Mouse (Mus musculus) erythroblast, embryonic 14.5 days (primary cell): Measurements from ENCODE around the gene Wipi1. TPM values are rescaled to one million over a fixed set of nuclear protein-coding genes. Genes with fewer than 3 reads are reported as not detected.
"Not testable (repeated sequence)": the region's sequence is repeated elsewhere in the genome, so short reads cannot be mapped to it uniquely, and the experiment has no call there.

Experiments
- H3K27me3 ChIP-seq: 2 replicates; pipeline ENCODE4 v1.6.1; 2012; ENCODE audit warnings: inconsistent platforms; ENCODE audit not compliant: control insufficient read depth
- H3K36me3 ChIP-seq: 2 replicates; pipeline ENCODE4 v1.6.1; 2012; ENCODE audit warnings: mild to moderate bottlenecking, inconsistent platforms; ENCODE audit not compliant: control insufficient read depth
- H3K4me1 ChIP-seq: 2 replicates; pipeline ENCODE4 v1.6.1; 2012; ENCODE audit warnings: inconsistent platforms; ENCODE audit not compliant: control insufficient read depth
- H3K4me3 ChIP-seq: replicated peaks from 2 replicates; pipeline ENCODE3; 2012; ENCODE audit warnings: moderate library complexity, mild to moderate bottlenecking, inconsistent platforms
- H3K9me3 ChIP-seq: 2 replicates; pipeline ENCODE4 v1.6.1; 2012; ENCODE audit warnings: low read length, inconsistent platforms, mixed read lengths; ENCODE audit not compliant: control insufficient read depth
- GATA1 ChIP-seq: IDR thresholded peaks from 2 replicates; pipeline ENCODE4 v1.6.1; 2012; ENCODE audit warnings: low read length, inconsistent platforms, mixed read lengths
- TAL1 ChIP-seq: IDR thresholded peaks from 3 replicates; pipeline ENCODE4 v1.6.1; 2012; ENCODE audit warnings: low read length, inconsistent platforms, mixed read lengths
- polyA plus RNA-seq: library from polyadenylated mRNA; stranded (reverse); fragments of >175 nt; gene quantifications from 2 replicates; pipeline ENCODE4 v1.2.3, GENCODE M21; 2012

Gene Wipi1
- polyA plus RNA-seq, result 11.4 and 12.1 TPM in 2 replicates

DNA sequence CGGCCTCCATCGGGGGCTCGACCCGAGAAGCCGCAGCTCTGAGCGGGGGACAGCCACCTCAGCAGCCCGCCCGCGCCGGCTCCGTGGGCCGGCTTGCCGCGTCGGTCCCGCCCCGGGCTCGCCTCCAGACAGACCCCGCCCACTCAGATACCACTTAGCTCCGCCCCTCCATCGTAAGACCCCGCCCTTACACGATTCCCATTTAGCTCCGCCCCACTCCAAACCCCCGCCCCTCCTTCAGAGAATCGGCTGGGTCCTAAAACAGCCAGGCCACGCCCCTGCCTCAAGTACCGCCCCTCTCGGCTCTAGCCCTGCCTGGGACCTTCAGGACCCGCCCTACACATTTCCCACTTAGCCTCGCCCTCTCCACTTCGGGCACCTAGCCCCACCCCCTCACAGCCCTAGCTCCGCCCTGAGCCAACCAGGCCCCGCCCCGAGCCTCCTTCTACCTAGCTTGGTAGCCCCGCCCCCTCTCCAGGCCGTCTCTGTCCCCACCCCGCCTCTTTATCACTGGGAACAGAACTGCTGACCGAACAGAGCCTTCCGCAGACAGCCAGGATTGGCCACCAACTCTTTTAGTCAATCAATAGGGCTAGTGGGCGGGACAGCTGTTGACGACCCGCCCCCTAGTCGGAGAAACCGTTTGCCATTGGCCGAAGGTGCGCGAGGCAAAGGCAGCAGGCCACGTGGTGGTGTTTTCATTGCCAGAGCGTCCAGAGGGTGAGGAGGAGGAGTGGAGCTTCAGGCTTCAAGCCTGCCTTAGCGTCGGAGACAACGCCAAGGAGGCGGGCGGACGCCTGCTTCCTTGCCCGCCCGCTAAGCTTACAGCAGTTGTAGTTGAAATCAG lies at the start of gene Wipi1:
Gene Wipi1, minus strand, starts transcription at position 665 of the 847 bp plus-strand sequence.
- Histone ChIP-seq H3K36me3 (peaks cover 20% of the 10 kb centered on the region), H3K4me1 (peaks cover 81% of the 10 kb centered on the region)
- peak; percentile 34; the same call in 1 of the 3 replicates for TF ChIP-seq TAL1
- TF ChIP-seq GATA1, result 0 out of 2 replicates have a peak, but pooled peaks have one; percentile 12

DNA sequence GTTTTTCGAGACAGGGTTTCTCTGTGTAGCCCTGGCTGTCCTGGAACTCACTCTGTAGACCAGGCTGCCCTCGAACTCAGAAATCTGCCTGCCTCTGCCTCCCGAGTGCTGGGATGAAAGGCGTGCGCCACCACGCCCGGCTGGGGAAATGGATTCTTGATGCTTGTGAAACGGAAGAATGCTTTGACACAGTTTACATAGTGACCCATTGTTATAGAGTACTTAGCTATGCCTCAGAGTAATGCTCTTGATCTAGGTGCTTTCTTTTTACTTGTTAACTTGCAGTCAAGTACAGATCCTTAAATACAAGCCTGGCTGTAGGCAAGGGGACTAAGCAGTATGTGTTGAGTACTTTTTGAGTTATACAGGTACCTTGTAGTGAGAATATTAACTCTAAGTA lies 48.8 kb upstream of the Wipi1 start:
- not testable (repeated sequence) for H3K4me3 ChIP-seq, H3K27me3 ChIP-seq, H3K9me3 ChIP-seq
- Histone ChIP-seq H3K36me3 (peaks cover 96% of the 10 kb centered on the region), H3K4me1 (peaks cover 17% of the 10 kb centered on the region)

More for the DNA sequence above, at the start of gene Wipi1:
- no peaks in the 10 kb centered on the region for H3K9me3 ChIP-seq
- peak within 1 kb of the TSS; percentile 99 for H3K4me3 ChIP-seq
- no peaks in the 10 kb centered on the region for H3K27me3 ChIP-seq

DNA sequence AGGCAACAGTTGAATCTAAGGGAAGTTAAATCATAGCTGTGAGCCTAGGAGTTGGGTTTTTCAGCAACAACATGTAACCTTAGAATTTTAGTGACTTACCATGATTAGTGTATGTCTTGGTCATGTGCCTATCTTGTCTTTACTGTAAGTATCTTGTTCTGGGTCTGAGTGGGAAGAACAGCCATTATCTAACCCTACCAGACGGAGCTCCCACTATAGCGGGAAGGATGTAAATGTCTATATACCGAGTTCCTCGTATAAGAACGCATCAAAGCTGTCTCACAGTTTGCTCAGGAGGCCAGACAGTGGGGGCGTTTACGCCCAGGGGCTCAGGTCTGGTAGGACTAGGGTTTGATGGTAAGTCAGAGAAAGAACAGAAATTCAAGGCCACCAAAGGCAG lies 44.5 kb upstream of the Wipi1 start:
- H3K36me3 ChIP-seq, result peaks cover 78% of the 10 kb centered on the region
- TF ChIP-seq TAL1, result 0 out of 3 replicates have a peak, but pooled peaks have one; percentile 21
- TF ChIP-seq GATA1, result no peak
- no peaks in the 10 kb centered on the region for H3K9me3 ChIP-seq
- no peaks in the 10 kb centered on the region for H3K27me3 ChIP-seq
- peaks cover 52% of the 10 kb centered on the region for H3K4me1 ChIP-seq
- H3K4me3 ChIP-seq, result no peak overlapping the region

DNA sequence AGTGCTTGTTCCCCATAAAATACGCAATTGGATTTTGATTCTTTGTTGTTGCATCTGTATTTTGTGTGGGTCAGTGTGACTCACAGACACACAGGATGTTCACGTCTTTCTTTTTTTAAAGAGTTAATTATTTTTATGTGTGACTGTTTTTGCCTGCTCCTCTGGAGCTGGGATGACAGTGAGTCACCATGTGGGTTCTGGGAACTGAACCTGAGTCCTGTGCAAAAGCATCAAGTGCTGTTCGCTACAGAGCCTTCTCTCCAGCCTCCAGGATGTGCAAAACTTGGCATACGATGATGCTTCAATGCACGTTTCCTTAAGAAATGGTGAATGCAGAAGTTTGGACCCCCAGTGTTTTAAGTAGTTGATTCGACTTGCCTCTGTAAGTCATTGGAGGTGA lies 42.8 kb upstream of the Wipi1 start:
- no peak overlapping the region for H3K4me3 ChIP-seq
- H3K36me3 ChIP-seq, result peaks cover 62% of the 10 kb centered on the region
- TF ChIP-seq GATA1 (no peak), TAL1 (no peak)
- no peaks in the 10 kb centered on the region for H3K9me3 ChIP-seq
- H3K4me1 ChIP-seq, result peaks cover 63% of the 10 kb centered on the region
- H3K27me3 ChIP-seq, result peaks cover 9% of the 10 kb centered on the region

DNA sequence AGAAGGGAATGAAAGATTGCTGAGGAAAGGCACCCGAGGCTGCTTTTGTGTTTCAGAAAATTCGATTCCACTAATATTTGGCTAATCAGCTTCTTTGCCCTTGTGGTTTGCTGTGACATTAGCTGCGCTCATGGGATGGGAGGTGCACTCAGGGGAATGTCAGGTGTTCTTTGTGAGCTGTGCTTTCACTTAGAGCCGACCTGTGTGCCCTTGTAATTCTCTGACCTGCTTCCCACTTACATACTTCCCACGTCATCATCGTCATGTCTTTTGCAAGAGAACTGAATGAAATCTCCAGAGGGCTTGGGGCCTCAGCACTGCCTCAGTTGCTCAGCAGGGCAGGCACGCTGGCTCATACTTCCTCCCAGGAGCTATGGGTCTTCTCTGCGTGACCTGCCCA lies 41.4 kb upstream of the Wipi1 start:
- H3K4me3 ChIP-seq, result peak overlapping the region; percentile 18
- TF ChIP-seq GATA1 (no peak), TAL1 (no peak)
- H3K4me1 ChIP-seq, result peaks cover 67% of the 10 kb centered on the region
- peaks cover 51% of the 10 kb centered on the region for H3K36me3 ChIP-seq
- peaks cover 23% of the 10 kb centered on the region for H3K27me3 ChIP-seq
- no peaks in the 10 kb centered on the region for H3K9me3 ChIP-seq

DNA sequence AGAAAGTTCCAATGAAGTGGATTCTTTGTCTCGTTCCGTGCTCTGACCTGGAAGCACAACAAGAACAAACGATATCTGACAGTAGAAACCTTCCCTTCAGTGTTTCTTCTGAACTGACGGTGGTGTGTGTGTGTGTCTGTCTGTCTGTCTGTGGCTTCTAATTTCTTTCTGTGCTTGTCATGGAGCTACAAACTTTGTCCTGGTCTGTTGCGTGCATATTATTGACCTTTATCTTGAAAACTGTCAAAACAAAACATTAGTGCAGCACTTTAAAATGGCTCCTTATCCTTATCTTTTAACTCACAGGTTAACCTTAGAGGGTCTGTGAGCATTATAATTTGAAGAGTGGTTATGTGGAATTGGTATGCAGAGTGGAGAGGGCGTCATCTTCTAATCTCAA lies 40.7 kb upstream of the Wipi1 start:
- Histone ChIP-seq H3K4me3 (peak overlapping the region; percentile 99), H3K9me3 (no peaks in the 10 kb centered on the region), H3K27me3 (peaks cover 26% of the 10 kb centered on the region), H3K36me3 (peaks cover 45% of the 10 kb centered on the region), H3K4me1 (peaks cover 67% of the 10 kb centered on the region)
- TF ChIP-seq GATA1, result no peak
- TF ChIP-seq TAL1, result no peak

DNA sequence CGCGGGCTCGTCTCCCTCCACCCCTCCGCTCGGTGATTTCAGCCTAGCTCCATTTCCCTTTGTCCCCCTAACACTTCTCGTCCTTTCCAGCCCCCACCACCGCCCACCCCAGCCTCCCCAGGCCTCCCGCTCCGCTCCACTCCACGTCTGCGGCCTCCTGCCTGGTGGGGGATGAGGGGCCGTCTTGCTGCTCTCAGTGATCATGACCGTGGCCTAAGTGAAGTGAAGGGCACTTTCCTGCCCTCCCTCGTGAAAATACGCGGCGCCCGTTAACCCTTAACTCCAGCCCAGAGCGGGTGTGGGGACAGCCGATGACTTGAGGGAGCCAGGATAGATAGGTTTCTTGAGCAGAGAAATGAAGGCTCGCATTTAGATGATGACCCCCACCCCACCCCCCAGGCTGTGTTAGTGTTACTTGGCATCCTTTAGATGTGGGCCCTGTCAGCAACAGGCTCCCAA lies 39.8 kb upstream of the Wipi1 start:
- peaks cover 36% of the 10 kb centered on the region for H3K36me3 ChIP-seq
- peak overlapping the region; percentile 99 for H3K4me3 ChIP-seq
- H3K9me3 ChIP-seq, result no peaks in the 10 kb centered on the region
- H3K27me3 ChIP-seq, result peaks cover 34% of the 10 kb centered on the region
- TF ChIP-seq GATA1, result no peak
- no peak for TF ChIP-seq TAL1
- H3K4me1 ChIP-seq, result peaks cover 60% of the 10 kb centered on the region

DNA sequence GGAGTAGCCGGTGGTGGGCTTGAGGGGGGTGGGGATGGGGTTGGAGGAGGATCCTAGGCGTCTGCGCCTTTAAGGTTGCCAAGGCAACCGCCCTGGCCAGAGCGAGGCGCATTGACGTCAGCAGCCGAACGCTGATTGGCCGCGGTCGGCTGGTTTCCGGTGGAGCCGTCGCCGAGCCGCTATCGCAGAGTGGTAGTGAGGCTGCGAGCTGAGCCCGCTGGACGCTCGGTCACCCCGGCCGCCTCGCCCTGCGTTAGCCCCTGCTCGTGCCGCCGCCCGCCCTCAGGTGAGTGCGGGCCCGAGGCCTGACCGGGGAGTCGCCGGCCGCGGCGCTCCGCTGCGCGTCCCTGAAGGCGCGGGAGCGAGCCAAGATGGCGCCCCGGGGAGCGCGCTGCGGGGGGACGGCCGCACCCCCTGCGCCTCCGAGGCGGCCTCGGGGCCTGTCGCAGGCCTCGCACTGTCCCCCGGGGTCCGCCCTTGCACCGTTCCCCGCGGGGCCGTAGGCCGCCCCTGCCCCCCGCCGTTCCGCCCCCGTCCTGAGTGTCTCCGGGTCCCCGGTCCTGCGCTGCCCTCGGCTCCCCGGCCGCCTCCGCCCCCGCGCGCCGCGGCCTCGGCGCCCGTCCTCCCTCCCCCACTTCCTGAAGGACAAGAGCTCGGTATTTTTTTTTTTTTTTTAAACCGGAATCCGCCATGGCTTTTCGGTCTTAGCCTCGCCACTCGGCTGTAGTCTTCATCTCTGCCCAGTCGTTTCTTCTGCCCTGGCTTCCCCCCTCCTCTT lies 39.2 kb upstream of the Wipi1 start:
- Histone ChIP-seq H3K4me3 (peak overlapping the region; percentile 99), H3K27me3 (peaks cover 36% of the 10 kb centered on the region), H3K4me1 (peaks cover 54% of the 10 kb centered on the region), H3K36me3 (peaks cover 30% of the 10 kb centered on the region), H3K9me3 (no peaks in the 10 kb centered on the region)
- TF ChIP-seq TAL1 (no peak), GATA1 (no peak)

DNA sequence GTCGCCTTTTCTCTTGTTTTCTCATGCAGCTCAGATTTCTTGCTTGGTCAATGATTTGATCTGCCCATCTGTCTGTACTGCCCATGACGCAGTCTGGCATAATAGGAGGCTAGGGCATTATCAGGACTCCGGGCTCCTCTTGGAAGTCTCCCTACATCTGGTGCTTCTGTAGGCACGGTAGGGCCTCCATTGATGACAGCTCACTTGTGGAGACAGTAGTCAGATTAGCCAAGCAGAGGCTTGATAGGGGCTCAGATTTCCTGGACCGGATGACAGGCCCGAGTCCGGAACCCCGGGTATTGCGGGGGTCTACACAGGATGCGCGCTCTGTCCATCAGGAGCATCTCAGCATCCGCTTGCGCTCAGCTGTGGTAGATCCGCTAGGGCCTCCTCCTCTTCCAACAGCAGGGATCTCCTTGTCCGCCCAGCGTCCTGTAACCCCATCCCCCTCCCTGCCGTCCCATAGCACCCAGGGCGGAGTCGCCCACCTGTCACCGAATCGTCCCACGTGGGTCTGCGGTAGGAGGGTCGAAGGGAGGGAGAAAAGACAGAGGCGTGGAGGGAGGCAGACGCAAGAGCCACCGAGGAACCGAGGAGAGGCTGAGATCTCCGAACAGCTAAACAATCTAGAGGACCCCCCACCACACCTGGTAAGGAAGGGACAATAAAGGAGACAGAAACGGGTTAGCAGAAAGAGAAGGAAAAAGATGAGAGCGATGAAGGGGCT lies 38.4 kb upstream of the Wipi1 start:
- no peaks in the 10 kb centered on the region for H3K9me3 ChIP-seq
- peaks cover 46% of the 10 kb centered on the region for H3K4me1 ChIP-seq
- no peak for TF ChIP-seq TAL1
- no peak for TF ChIP-seq GATA1
- H3K36me3 ChIP-seq, result peaks cover 22% of the 10 kb centered on the region
- peak overlapping the region; percentile 99 for H3K4me3 ChIP-seq
- peaks cover 41% of the 10 kb centered on the region for H3K27me3 ChIP-seq
